Mouse (Mus musculus) retina, adult 2 months (tissue): ENCODE data around the gene Snx29.
"Not testable (repeated sequence)": the region's sequence is repeated elsewhere in the genome, so short reads cannot be mapped to it uniquely, and the experiment has no call there.

Source experiments
- DNase-seq: peaks from one replicate; pipeline ENCODE4 v3.0.0-alpha.2; 2012; ENCODE audit warnings: low read depth, low spot score

Snx29 gene

GRCm38 (mm10) chr16:11322409-11323323 lies at the start of gene Snx29:
Snx29 (plus strand) TSS chr16:11322908.
- DNase-seq = peak; percentile 89

- no peak for DNase-seq
These were observed 45.8 kb upstream of the Snx29 start for GRCm38 (mm10) chr16:11276888-11277287.

- DNase-seq = peak; percentile 61
These were observed 43.9 kb upstream of the Snx29 start for GRCm38 (mm10) chr16:11278778-11279177.

- no peak for DNase-seq
These were observed 40.0 kb upstream of the Snx29 start for GRCm38 (mm10) chr16:11282655-11283232.

GRCm38 (mm10) chr16:11284881-11285280 lies 37.8 kb upstream of the Snx29 start:
- DNase-seq = no peak

DNA sequence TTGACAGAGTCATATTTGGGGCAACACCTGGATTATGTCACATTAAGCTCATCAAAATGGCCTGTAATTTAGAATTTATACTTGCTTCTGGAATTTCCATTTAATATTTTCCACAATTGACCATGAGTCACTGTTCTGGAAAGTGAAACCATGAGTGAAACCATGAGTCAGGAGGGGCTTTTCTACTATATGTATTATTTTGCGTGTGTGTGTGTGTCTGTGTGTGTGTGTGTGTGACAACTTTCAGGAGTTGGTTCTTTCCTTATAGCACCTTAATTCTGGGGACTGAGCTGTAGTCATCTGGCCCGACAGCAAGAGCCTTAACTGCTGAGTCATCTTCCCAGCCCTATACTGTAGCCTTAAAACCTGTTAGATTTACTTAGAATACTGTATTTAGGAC lies 36.8 kb upstream of the Snx29 start:
- no peak for DNase-seq

GRCm38 (mm10) chr16:11288873-11289272 lies 33.8 kb upstream of the Snx29 start:
- DNase-seq = not testable (repeated sequence)

DNA sequence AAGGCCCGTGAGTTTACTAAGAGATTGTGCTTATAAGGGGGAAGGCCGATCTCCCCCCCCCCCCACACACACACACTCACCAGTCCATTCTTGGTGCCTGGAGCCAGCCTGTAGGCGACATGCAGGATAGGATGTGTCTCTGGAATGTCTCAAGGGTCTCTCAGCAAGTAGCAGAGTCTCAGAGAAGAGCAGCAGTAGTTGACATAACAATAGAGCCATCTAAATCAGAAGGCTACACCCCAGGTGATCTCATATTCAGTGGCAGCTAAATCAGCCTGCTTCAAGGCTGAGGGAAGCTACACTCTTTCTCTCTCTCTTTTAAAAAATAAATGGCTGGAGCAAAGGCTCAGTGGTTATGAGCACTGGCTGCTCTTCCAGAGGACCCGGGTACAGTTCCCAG lies 27.1 kb upstream of the Snx29 start:
- not testable (repeated sequence) for DNase-seq

GRCm38 (mm10) chr16:11297700-11298099 lies 25.0 kb upstream of the Snx29 start:
- DNase-seq = peak; percentile 61

- no peak for DNase-seq
These were observed 19.0 kb upstream of the Snx29 start for GRCm38 (mm10) chr16:11303741-11304140.

GRCm38 (mm10) chr16:11305531-11305930 lies 17.2 kb upstream of the Snx29 start:
- DNase-seq = no peak

DNA sequence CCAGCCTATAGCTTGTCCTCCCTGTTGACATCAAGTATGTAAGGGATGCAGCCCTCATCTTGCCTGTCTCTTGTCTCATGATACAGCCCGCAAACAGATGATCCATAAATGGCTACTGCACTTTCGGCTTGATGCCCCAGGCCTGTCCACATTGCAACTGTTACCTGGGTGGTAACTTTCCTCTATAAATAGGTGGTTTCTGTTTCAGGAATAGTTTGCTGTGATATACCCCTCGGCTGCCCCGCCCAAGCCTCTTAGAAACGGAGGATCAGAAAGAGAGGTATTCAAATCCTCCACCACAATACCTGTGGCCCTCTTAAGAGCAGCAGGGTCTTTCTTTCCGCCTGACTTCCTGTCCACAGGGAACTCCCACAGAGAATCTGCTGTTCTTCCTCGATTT lies 9.2 kb upstream of the Snx29 start, which contains the start of gene Tnfrsf17:
Tnfrsf17 (plus strand) TSS at position 301 of the 400 bp plus-strand sequence.
- no peak for DNase-seq

DNA sequence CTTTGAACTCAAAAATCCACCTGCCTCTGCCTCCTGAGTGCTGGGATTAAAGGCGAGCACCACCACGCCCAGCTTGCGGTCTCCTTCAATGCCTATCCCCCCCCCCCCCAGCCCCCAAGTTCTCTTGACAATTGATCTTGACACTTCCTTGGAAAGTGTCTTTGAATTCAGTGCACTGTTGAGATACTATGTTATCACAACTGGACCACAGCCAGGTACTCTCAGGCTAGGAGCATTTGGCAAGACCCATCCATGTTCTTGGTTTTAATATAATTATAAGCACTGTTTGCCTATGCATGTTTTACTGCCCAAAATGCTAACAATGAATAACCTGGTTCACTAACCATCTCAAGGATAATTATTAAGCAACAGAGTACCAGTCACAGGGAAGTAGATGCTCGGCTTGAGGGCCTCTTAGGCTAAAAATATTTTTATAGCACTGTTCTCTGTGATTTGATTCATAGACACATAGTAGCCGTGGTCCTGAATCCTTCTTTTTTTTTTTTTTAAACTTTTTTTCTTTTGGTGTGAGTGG lies 6.9 kb upstream of the Snx29 start:
- no peak for DNase-seq

GRCm38 (mm10) chr16:11316748-11317147 lies 6.0 kb upstream of the Snx29 start:
- DNase-seq = no peak

GRCm38 (mm10) chr16:11317324-11317723 lies 5.4 kb upstream of the Snx29 start:
- DNase-seq = no peak

GRCm38 (mm10) chr16:11323324-11324051 lies 780 bp downstream of the Snx29 start:
- DNase-seq = no peak

- no peak for DNase-seq
These were observed 7.5 kb downstream of the Snx29 start for GRCm38 (mm10) chr16:11330081-11330800.

DNA sequence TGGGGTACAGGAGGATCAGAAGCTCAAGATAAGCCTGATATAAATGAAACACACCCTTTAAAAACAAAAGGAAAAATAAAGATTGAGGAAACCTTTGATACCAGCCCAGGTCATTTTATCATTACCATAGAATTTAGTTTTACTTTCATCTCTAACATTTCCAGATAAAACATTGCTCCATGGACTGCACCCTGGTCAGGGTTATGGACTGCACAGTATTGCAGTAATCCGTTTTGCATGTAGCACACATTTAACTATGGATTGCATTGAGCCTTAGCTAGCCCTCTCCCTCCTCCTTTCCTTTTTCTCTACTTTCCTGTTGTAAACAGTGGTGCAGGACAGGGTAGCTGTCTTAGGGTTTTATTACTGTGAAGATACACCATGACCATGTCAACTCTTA lies 8.3 kb downstream of the Snx29 start:
- DNase-seq = no peak

DNA sequence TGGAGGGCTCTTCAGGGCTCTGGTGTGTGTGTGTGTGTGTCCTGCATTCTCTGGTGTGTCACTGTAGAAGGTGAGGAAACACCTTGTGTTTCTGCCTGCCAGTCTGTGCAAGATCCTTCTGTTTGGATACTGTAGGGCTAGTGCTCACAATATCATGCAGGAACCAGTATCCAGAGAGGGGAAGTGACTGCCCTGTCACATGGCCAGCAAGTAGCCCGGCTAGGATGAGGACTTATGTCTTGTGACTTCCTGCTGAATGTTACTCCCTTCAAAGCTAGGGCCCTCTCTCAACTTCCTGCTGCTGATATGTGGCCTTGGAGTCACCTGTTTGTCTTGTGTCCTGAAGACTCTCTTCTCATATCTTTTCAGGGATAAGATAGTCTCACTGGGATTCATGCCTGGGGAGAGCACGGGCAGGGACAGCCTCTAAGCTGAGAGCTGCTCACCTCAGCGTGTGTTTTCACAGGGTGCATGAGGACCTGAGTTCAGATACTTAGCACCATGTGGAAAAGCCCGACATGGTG lies 20.6 kb downstream of the Snx29 start:
- DNase-seq = no peak

GRCm38 (mm10) chr16:11351903-11352302 lies 29.2 kb downstream of the Snx29 start:
- DNase-seq = no peak

DNA sequence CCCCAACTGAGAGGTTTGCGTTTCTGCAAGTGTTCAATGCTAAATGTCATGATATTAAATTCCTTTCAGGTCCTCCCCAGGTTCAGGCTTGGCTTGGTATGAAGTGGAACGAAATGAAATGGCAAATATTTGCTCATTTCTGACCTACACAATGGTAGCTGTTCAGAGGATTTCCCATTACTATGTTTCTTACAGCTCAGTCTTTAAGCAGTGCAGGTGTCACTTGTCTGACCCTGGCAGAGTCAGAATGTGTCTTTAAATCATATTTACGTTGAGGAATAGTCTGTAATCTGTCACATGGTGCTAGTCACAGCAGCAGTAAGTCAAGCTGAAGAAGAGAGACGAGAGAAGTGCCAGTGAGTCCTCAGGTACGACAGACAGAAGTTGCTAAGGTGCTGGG lies 36.5 kb downstream of the Snx29 start:
- DNase-seq = no peak
